Mouse (Mus musculus) ovary, postnatal 36 days (tissue): ENCODE data around the gene Gm4881.

Experiments
- DNase-seq: peaks from one replicate; pipeline ENCODE4 v3.0.0; 2022; ENCODE audit warnings: low spot score, mixed read lengths

Gm4881 gene

GRCm38 (mm10) chr7:24944257-24944950, at the start of gene Gm4881:
Gm4881 (minus strand) TSS chr7:24944494.
- DNase-seq: no peak

GRCm38 (mm10) chr7:24993081-24993480, 48.8 kb upstream of the Gm4881 start:
- no peak for DNase-seq

- DNase-seq: no peak
Measured at GRCm38 (mm10) chr7:24990478-24990877, 46.2 kb upstream of the Gm4881 start.

GRCm38 (mm10) chr7:24987941-24988340, 43.6 kb upstream of the Gm4881 start:
- no peak for DNase-seq

- no peak for DNase-seq
Measured at GRCm38 (mm10) chr7:24985799-24986198, 41.5 kb upstream of the Gm4881 start.

GRCm38 (mm10) chr7:24984307-24984706, 40.0 kb upstream of the Gm4881 start:
- no peak for DNase-seq

- DNase-seq: no peak
Measured at GRCm38 (mm10) chr7:24983396-24983795, 39.1 kb upstream of the Gm4881 start.

- DNase-seq: no peak
Measured at GRCm38 (mm10) chr7:24980439-24980838, 36.1 kb upstream of the Gm4881 start.

- no peak for DNase-seq
Measured at GRCm38 (mm10) chr7:24978781-24979180, 34.5 kb upstream of the Gm4881 start.

- no peak for DNase-seq
Measured at GRCm38 (mm10) chr7:24974893-24975595, 30.8 kb upstream of the Gm4881 start.

GRCm38 (mm10) chr7:24973902-24974301, 29.6 kb upstream of the Gm4881 start:
- no peak for DNase-seq

GRCm38 (mm10) chr7:24973208-24973607, 28.9 kb upstream of the Gm4881 start:
- DNase-seq: no peak

GRCm38 (mm10) chr7:24971972-24972893, 27.9 kb upstream of the Gm4881 start, which contains the start of gene Rabac1:
Rabac1 (minus strand) TSS chr7:24972754.
- DNase-seq: peak; percentile 85

GRCm38 (mm10) chr7:24971261-24971971, 27.1 kb upstream of the Gm4881 start:
- peak; percentile 39 for DNase-seq

- DNase-seq: no peak
Measured at GRCm38 (mm10) chr7:24970341-24970740, 26.0 kb upstream of the Gm4881 start.

GRCm38 (mm10) chr7:24969805-24970204, 25.5 kb upstream of the Gm4881 start:
- DNase-seq: no peak

GRCm38 (mm10) chr7:24968463-24968862, 24.2 kb upstream of the Gm4881 start:
- DNase-seq: no peak

GRCm38 (mm10) chr7:24967966-24968365, 23.7 kb upstream of the Gm4881 start:
- DNase-seq: no peak

- DNase-seq: peak; percentile 73
Measured at GRCm38 (mm10) chr7:24964897-24965535, 20.7 kb upstream of the Gm4881 start.

- no peak for DNase-seq
Measured at GRCm38 (mm10) chr7:24964288-24964687, 20.0 kb upstream of the Gm4881 start.

- DNase-seq: no peak
Measured at GRCm38 (mm10) chr7:24955226-24955625, 10.9 kb upstream of the Gm4881 start.
